Mouse (Mus musculus): ENCODE data around the gene Dusp7.

The Dusp7 gene

DNA sequence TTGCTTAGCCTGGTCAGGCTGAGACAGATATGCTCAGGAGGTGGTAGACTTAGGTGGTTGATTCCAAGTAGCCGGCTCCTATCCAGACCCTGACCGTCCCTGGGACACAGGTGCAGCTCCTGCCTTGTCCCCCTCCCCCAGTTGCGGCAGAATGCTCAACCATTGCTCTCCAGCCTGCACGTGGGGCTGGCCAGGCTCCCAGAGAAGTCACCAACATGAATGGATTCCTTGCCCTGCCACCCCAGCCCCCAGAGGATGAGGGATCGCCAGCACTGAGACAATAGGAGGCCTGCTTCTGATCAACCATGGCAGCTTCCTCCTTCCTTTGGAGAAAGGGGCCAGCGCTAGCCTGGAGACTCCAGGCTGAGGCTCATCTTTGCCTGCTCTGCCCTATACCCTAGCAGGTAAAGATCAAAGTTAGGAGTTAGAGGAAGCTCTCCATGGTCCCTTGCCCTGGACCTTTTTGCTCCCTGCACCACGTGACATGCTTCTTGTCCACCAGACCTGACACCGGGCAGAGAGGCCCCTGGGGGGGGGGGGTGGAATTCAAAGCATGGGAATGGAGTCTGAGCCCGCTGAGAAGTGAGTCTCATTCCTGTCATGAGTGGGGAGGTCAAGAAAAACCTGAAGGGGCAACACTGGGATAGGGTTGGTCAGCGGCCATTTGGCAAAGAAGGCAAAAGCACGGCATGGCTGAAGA lies 24.5 kb downstream of the Dusp7 start:
- no peak for DNase-seq (ENCODE audit: low spot score)

DNA sequence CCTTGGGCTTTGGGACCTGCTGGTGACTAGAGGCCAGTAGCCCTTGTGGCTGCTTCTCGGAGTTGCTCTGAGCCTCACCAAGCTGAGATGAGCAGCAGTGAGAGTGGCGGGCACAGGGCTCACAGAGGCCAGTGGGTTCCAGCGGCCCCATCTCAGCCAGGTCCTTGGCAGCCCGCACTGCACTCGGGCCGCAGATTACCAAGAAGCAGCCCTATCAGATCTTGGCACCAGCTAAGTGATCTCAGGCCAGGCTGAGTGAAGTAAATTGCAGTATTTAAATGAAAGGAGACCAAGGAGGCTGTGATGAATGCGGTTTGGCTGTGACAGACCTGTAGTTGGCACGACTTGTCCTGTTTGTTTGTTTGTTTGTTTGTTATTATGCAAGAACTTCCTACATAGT lies 25.1 kb downstream of the Dusp7 start:
- peak; percentile 51 for DNase-seq (ENCODE audit: low spot score)

DNA sequence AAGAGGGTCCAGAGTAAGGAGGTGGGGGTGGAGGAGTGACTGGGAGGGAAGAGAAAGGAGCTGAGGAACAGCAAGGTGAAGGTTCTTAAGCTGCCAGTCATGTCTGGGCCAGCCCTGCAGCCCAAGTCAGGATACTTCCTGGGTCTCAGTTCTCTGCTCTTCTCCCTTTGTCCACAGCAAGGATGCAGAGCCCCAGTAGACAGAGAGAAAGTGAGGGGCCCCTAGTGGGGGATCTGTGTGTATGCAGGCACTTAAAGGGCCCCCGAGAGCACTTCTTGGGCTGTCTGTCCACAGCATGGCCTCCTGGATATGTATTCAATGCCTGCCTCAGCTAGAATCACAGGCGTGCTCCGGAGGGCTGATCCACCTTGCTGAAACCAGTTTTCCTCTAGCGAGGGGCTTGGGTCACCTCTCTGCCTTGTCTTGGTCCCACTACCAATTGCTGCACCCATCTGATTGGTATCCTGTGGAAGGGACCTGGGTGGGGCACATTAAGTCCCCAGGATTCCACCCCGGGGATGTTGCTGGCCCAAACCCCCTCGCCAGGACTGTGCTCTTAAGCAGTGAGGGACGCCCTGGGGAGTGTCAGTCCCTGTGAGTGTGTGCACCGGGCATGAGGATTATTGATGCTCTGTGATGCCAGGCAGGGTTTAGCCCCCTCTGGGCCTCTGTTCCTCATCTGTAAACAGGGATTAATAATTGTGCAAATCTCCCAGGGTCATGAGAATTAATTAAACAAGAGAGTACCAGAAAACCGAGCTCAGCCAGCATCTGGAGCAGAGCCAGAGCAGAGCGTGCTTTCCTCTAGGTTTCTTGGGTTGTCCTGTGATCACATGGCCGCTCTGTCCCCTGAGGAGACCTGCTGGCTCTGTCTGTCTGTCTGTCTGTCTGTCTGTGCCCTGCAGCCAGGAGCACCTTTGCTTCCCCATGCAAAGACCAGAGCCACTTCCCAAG lies 26.5 kb downstream of the Dusp7 start:
- DNase-seq (ENCODE audit: low spot score) = no peak

DNA sequence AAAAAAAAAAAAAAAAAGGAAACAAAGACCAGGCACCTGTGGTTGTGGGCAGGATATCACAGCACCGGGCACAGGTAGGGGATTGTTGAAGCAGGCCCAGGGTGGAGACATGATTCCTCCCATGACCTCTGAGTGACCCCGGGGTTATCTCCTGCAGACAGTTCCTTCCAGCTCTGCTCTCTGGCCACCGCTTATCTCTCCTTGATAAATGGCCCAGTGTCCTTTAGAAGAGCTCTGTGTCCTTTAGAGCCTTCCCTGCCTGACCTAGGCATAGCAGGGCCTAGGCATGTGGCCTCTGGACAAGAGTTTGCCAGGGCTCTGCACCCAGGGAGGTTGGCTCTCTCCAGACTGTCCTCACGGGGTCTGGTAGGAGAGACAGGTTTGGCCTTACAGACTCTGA lies 29.3 kb downstream of the Dusp7 start:
- DNase-seq (ENCODE audit: low spot score) = peak; percentile 28

DNA sequence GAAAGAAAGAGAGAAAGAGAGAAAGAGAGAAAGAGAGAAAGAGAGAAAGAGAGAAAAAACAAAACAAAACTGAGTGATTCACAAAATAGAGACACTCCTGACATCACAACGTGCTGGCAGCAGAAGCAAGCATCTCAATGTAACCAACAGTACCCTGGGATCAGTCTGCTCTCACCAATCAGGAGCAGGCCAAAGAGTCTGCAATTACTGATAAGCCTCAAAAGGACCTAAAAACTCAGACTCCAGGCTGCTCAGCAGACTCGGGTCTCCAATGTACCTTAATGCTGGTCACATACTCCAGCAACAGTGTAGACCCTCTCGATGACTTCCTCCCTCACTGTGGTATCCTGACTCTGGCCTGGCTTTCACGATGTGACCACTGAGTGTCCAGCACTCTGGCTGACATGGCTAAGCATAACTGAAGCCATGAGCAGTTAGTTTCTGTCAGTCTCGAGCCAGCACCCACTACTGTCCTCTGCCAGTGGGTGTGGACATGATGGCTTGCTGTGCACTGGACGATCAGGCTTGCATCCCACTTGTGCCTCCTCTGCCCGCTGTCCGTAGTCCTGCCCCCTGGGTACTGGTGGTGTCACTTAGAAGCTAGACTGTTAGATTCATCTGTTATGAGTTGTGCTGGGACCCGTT lies 30.4 kb downstream of the Dusp7 start:
- DNase-seq (ENCODE audit: low spot score) = no peak

DNA sequence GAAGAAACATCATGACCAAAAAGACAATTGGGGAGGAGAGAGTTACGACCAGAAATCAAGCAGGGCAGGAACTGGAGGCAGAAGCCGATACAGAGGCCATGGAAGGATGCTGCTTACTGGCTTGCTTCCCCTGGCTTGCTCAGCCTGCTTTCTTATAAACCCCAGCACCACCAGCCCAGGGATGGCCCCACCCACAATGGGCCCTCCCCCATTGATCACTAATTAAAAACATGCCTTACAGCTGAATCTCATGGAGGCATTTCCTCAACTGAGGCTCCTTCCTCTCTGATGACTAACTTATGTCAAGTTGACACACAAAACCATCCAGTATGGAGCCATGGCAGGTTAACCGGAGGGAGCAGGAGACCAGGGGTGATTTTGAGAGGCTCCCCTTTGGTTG lies 31.4 kb downstream of the Dusp7 start:
- DNase-seq (ENCODE audit: low spot score) = no peak

DNA sequence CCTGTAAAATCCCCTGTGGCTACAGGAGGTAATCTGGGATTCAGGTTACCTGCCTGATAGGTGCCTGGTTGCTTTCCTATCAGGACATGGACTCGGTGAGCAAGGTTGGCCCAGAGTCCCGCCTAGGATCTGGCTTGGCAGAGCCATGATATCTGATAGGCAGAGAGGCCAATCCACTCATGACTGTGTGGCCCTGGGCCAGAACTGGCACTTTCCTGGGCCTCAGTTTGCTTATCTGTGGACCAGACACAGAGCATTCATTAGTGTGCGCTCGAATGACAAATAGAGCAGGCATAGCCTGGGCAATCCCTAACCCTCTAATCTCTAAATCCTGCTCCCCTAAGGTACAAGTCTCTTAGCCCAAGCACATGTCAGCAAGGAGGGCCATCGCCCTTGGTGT lies 33.7 kb downstream of the Dusp7 start:
- no peak for DNase-seq (ENCODE audit: low spot score)

DNA sequence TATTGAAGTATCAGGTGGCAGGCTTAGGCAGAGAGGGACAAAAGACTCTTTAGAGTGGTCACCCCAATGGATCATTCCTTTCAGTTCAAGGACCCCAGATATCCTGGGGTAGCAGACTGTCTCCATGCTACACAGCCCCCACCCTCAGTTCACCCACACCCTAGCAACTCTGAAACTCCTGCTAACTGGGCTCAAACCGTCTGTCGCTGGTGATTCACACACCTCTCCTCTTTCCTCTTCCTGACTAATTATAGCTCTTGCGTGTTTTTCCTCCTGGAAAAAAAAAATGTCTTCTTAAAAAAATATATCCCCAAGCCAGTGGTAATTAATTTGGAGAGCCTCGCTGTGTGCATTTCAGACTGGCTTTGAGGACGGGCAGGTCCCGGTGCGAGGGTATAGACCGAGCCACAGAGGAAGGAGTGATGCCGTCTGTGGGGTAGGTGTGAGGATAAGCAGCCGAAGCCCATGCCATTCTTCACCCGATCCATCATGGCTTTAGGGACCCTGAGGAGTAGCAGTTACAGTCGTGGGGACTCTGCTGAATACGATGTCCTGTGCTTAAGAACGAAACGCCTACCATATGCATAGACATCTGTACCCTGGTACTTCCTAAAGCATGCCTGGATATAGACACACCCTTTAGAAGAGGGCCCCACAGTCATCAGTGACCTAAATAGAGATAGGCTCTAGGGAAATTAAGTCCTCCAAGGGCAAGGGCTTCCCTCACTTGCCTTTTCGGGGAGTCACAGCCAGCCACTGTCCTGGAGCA lies 34.4 kb downstream of the Dusp7 start:
- no peak for DNase-seq (ENCODE audit: low spot score)

DNA sequence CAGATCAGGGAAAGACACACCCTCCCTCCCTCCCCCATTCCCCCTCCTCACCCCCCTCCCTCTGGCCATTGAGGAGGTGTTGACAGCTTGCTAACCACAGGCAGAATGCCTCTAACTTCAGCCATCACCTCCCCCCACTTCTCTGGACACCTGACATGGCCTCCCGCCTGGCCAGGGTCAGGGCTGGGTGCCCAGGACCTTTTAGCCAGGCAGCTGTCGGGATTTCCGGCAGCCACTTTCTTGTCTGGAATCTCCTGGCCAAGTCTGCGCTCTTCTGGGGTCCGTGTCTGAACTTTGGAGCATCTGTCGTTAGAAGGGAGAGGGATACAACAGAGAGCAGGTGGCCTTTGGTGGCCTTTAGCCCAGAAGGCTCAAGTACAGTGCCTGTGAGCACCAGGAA lies 36.8 kb downstream of the Dusp7 start:
- no peak for DNase-seq (ENCODE audit: low spot score)

DNA sequence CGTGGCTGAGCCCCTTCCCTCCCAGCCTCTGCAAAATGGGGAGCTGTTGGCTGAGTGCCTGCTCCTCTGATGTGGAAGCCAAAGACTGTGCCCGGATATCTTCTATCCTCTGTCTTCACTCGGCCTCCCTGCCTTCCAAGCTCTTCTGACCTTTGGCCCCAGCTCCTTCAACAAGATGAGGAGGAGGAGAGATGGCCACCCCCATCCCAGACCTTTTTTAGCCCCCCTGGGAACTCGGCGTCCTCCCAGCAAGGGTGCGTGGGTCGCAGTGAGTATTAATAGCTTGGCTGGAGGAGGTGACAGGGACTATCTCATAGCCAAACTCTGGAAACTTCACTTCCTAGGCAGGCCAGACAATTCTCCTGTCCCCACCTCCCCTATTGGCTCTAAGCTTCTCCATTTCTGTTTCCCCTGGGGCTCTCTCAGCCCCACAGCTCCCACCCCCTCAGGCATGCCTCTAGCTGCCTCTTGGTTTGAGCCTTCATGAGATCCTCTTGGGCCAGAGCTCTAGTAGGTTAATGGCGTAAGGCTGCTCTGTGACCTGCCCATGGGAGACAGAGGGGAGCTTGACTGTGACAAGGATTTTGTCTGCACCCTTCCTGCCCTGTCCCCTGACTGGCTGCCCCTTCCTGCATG lies 38.1 kb downstream of the Dusp7 start:
- no peak for DNase-seq (ENCODE audit: low spot score)

DNA sequence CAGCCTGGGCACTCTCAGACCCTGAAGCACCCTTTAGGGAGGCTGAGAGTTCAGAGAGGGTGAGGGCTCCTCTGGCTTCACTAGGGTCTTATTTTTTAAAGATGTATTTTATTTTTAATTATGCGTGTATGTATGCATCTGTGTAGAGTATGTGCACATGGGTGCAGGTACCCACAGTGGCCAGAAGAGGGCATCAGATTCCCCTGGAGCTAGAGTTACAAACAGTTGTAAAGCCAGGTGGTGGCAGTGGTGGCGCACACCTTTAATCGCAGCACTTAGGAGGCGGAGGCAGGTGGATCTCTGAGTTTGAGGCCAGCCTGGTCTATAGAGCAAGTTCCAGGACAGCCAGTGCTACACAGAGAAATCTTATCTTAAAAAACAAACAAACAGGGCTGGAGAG lies 40.7 kb downstream of the Dusp7 start:
- DNase-seq (ENCODE audit: low spot score) = no peak

DNA sequence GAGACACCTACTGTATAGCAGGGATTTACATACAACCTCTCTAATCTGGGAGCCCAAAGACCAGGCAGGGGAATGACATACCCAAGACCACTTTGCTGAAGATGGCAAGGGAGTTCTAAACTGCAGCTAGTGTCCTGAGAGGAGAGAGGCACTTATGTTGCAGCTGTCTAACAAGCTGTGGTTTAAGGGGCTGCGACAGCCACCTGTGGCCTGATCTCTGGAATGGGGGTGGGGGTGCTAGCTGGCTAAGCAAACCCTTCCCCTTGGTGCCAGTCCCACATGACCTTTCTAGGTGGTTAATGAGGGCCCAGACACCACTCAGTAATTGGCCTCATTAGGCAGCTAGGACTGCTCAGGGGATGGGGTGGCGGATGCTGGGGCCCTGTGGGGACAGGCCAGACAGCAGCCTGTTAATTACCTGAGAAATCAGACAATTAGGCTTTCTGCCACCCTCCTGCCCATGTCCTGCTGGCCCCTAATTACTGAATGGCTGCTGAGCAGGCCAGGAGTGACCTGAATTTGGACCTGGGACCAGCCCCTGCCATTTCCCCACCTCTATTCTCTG lies 41.7 kb downstream of the Dusp7 start:
- no peak for DNase-seq (ENCODE audit: low spot score)

DNA sequence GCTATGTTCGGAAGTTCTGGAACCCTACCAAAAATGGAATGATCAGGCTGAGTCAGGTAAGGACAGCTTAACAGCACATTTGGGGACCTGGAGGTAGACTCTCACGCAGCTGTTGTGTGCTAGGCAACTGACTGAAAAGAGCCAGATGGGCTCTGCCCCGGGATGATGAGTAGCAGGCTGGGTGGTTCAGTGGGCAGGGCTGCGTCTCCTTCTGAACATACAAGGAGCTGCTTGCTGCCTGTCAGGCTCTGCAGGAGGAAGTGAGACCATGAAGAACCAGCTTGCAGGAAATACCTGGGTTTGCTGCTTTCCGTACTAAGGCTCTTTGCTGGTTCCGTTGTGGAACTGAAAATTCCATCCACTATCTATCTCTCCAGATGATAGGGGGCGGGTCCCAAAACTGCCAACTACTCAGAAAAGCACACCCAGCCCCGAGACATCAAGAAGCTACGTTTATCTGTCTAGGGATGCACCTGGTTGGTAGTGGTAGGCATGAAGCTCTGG lies 42.7 kb downstream of the Dusp7 start:
- DNase-seq (ENCODE audit: low spot score) = no peak

DNA sequence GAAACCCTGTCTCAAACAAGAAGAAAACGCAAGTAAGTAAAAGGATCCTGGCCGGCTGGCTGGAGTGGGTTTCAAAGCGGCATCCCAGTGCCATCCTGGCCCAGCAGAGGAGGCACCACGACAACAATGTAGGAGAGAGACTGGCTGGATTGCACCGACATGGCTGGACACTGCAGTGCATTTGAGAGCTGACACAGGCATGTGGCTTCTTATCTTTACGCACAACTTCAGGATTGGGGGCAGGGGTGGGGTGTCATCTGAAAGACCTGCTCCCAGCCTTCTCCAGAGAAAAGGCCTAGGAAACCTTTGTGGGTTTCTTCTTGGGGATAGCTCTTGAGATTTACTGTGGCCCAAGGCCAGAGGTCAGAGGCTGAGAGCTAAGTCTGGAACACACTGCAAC lies 43.3 kb downstream of the Dusp7 start:
- no peak for DNase-seq (ENCODE audit: low spot score)

DNA sequence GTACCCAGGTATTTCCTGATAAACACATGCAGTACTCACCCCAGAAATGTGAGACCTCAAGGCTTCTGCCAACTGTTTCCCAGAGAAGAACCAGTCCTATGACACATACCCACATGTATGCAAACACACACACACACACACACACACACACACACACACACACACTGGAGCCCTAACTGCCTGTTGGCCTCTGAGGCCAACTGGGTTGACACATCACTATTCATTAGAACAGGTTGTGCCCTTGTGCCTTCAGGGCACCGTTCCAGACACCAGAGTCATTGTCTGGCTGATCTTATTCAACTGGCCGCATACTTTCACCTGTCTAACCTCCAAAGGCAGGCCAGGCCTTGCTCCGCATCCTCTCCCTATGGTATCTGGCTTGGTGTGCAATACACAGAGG lies 43.8 kb downstream of the Dusp7 start:
- no peak for DNase-seq (ENCODE audit: low spot score)

DNA sequence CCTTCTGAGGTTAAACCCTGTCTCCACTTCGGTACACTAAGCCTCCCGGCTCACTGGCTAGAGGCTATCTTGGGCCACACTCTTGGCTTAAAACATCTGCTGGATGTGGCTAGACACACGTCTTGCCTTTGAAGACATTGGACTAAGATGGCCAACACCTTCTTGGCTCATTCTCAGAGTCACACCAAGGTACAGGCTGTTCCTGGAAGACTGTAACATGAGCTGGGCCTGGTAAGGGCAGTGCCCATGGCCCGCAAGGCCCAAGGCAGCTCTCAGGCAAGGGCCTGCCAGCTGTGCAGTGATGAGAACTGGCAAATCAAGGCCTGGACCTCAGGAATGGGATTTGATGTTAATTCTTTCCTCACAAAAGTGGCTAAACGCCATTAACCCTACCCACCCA lies 45.2 kb downstream of the Dusp7 start:
- DNase-seq (ENCODE audit: low spot score) = no peak

DNA sequence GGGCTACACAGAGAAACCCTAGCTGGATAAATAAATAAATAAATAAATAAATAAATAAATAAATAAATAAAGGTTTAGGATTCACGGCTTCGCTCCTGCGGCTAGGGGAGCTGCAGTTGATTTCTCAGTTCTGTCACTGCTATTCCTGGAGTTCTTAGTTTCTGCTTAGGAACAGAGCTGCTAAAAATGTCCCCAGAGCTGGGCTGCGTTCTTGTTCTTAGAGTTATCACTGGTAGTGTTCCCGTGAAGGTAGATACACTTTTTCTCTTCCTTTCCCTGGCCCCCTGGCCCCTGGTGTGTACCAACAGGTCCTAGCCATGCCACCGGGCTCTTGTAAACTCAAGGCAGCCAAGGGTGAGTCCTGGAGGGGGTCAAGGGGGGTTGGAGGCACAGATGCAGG lies 48.4 kb downstream of the Dusp7 start:
- no peak for DNase-seq (ENCODE audit: low spot score)

DNA sequence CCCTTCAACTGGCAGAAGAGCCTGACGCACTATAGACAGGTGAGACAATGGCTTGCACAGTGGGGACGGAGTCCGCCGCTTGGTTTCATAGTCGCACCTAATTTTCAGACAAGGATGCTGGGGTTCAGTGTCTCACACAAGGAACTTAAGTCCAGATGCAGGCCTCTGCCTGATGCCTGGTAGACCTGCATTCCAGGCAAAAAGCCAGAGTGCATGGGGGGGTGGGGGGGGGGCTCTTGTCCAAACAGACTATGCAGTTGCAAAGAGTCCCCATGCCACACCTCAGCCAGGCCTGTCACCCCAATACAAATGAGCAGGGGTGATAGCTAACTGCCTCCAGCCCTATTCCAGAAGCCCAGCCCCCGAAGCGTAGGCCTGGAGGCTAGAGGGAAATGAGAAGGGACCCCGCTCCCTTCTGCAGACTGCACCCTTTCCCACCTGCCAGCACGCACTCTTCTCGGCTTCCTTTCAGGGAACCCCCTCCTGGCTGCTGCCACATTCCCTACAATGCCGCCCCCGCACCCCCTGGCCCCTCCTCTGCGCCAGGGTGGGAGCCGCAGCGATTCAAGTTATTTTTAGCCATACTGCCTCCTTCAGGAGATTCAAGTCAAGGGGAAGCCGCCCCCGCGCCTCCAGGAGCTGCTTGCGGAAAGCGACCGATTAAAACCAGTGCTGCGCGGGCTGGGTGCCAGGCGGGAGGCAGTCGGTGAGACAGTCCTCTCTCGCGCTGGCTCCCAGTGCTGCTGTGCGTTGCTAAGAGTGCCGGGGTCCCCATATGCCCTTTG lies 49.6 kb downstream of the Dusp7 start:
- peak; percentile 83 for DNase-seq (ENCODE audit: low spot score)

DNA sequence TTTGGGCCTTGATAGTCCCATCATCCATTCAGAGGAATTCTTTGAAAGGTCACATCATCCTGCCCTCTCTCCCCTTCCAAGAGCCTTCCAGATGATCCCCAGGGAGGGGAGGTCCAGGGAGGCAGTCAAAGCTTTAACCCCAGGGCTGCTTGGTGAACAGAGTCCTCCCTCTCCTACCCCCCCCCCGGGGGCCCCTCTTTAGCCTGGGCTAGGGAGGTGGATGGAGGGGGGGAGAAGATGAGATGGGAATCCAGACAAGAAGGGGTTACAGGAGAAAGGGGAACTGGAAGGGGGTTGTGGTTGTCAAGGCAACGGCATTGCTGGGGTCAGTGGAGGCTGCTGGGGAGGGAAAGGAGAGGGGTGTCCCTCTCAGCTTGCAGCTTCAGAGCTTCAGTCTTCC lies 52.2 kb downstream of the Dusp7 start:
- no peak for DNase-seq (ENCODE audit: low spot score)

Data from ovary, adult 18-20 months (tissue).